Mouse (Mus musculus) small intestine, adult 2 months (tissue): Measurements from ENCODE around the gene Wbp2nl. TPM values are rescaled to one million over a fixed set of nuclear protein-coding genes. Genes with fewer than 3 reads are reported as not detected.

ENCODE experiments used
- H3K27ac ChIP-seq: fragments of 200-500 bp; 2 replicates; pipeline ENCODE4 v1.5.1; 2012; ENCODE audit warnings: low read depth, low read length, control low read depth, inconsistent platforms; ENCODE audit not compliant: insufficient read depth
- H3K27me3 ChIP-seq: fragments of 200-500 bp; 2 replicates; pipeline ENCODE4 v1.6.1; 2012; ENCODE audit warnings: mild to moderate bottlenecking, moderate library complexity, low read length, inconsistent platforms; ENCODE audit not compliant: control insufficient read depth, insufficient read depth
- H3K36me3 ChIP-seq: fragments of 200-500 bp; 2 replicates; pipeline ENCODE4 v1.6.1; 2012; ENCODE audit warnings: mild to moderate bottlenecking, low read length, control low read depth, inconsistent platforms; ENCODE audit not compliant: control insufficient read depth, insufficient read depth
- H3K4me1 ChIP-seq: fragments of 200-500 bp; 2 replicates; pipeline ENCODE4 v1.6.1; 2012; ENCODE audit warnings: low read length, inconsistent platforms, mixed read lengths; ENCODE audit not compliant: control insufficient read depth, insufficient read depth, insufficient read length
- H3K4me3 ChIP-seq: fragments of 200-500 bp; 2 replicates; pipeline ENCODE4 v1.5.1; 2012; ENCODE audit warnings: low read depth, mild to moderate bottlenecking, control low read depth, inconsistent platforms, low read length, moderate library complexity
- CTCF ChIP-seq: fragments of 200-500 bp; IDR thresholded peaks from 2 replicates; pipeline ENCODE4 v1.5.1; 2012; ENCODE audit warnings: low read depth, mild to moderate bottlenecking, control low read depth, inconsistent platforms, low read length, moderate library complexity, mixed read lengths; ENCODE audit not compliant: insufficient replicate concordance, insufficient read length; ENCODE audit errors: extremely low read depth
- POLR2A ChIP-seq: fragments of 200-500 bp; IDR thresholded peaks from 2 replicates; pipeline ENCODE4 v1.6.1; 2012; ENCODE audit warnings: low read depth, mild to moderate bottlenecking, control low read depth, inconsistent platforms, low read length, moderate library complexity
- WGBS: fragments of 180-500 bp; shearing (Covaris S2); methylation state at CpG from one replicate; pipeline ENCODE4 v1.1.7; 2018; 5-methylcytosine and 5-hydroxymethylcytosine counted together
- polyA plus RNA-seq: library from polyadenylated mRNA; depleted of rRNA; stranded (reverse); fragments of >200 nt; gene quantifications from 2 replicates; pipeline ENCODE4 v1.2.3, GENCODE M21; 2012

Wbp2nl gene
- polyA plus RNA-seq, 1 experiment: not detected

GRCm38 (mm10) chr15:82339150-82339549 is 40.4 kb downstream of the Wbp2nl start:
- peaks cover 19% of the 10 kb centered on the region for H3K4me1 ChIP-seq
- H3K36me3 ChIP-seq: peaks cover 26% of the 10 kb centered on the region
- peak overlapping the region; percentile 71 for H3K4me3 ChIP-seq
- TF ChIP-seq POLR2A (no peak), CTCF (no peak)
- no peak overlapping the region for H3K27ac ChIP-seq
- WGBS: 46% methylated on average over 10 of the region's 10 CpGs
- H3K27me3 ChIP-seq: 0 out of 2 replicates have a peak, but pooled peaks cover 3% of the 10 kb centered on the region

- Histone ChIP-seq H3K36me3 (peaks cover 20% of the 10 kb centered on the region), H3K4me3 (no peak overlapping the region), H3K27ac (no peak overlapping the region), H3K4me1 (peaks cover 19% of the 10 kb centered on the region), H3K27me3 (0 out of 2 replicates have a peak, but pooled peaks cover 3% of the 10 kb centered on the region)
- WGBS: 60% methylated on average over 8 of the region's 8 CpGs
- TF ChIP-seq CTCF (no peak), POLR2A (no peak)
These were observed 41.0 kb downstream of the Wbp2nl start for GRCm38 (mm10) chr15:82339634-82340254.

GRCm38 (mm10) chr15:82340414-82341035 is 41.8 kb downstream of the Wbp2nl start:
- 56% methylated on average over 21 of the region's 21 CpGs for WGBS
- Histone ChIP-seq H3K27me3 (0 out of 2 replicates have a peak, but pooled peaks cover 3% of the 10 kb centered on the region), H3K4me1 (peaks cover 22% of the 10 kb centered on the region), H3K36me3 (peaks cover 13% of the 10 kb centered on the region), H3K4me3 (peak overlapping the region; percentile 62), H3K27ac (0 out of 2 replicates have a peak overlapping the region, but pooled peaks have one; percentile 63)
- TF ChIP-seq POLR2A (no peak), CTCF (no peak)

- 0 out of 2 replicates have a peak, but pooled peaks cover 3% of the 10 kb centered on the region for H3K27me3 ChIP-seq
- H3K27ac ChIP-seq: peak overlapping the region; percentile 63
- peaks cover 22% of the 10 kb centered on the region for H3K4me1 ChIP-seq
- H3K36me3 ChIP-seq: peaks cover 7% of the 10 kb centered on the region; the same call in 1 of the 2 replicates
- peak overlapping the region; percentile 62 for H3K4me3 ChIP-seq
- 3% methylated on average over 39 of the region's 40 CpGs for WGBS
- TF ChIP-seq CTCF (no peak), POLR2A (0 out of 2 replicates have a peak, but pooled peaks have one; percentile 42)
These were observed 42.3 kb downstream of the Wbp2nl start for GRCm38 (mm10) chr15:82341036-82341501.

- Histone ChIP-seq H3K27ac (peak overlapping the region; percentile 63), H3K27me3 (0 out of 2 replicates have a peak, but pooled peaks cover 3% of the 10 kb centered on the region), H3K36me3 (no peaks in the 10 kb centered on the region), H3K4me1 (peaks cover 22% of the 10 kb centered on the region), H3K4me3 (peak overlapping the region; percentile 6; the same call in 1 of the 2 replicates)
- 63% methylated on average over 15 of the region's 15 CpGs for WGBS
- no peak for TF ChIP-seq CTCF
- TF ChIP-seq POLR2A: no peak
These were observed 43.2 kb downstream of the Wbp2nl start for GRCm38 (mm10) chr15:82341675-82342542.

- Histone ChIP-seq H3K27ac (no peak overlapping the region), H3K4me3 (no peak overlapping the region), H3K27me3 (0 out of 2 replicates have a peak, but pooled peaks cover 3% of the 10 kb centered on the region), H3K4me1 (peaks cover 21% of the 10 kb centered on the region), H3K36me3 (no peaks in the 10 kb centered on the region)
- 71% methylated on average over 5 of the region's 5 CpGs for WGBS
- TF ChIP-seq CTCF (no peak), POLR2A (no peak)
These were observed 43.8 kb downstream of the Wbp2nl start for GRCm38 (mm10) chr15:82342543-82342935.
